Mouse (Mus musculus): ENCODE results near the gene Gm20479. TPM values are rescaled to one million over a fixed set of nuclear protein-coding genes. Genes with fewer than 3 reads are reported as not detected.
A peak's percentile ranks its signal among the peaks of the same experiment; 100 is the strongest.

The Gm20479 gene
- total RNA-seq, 2 experiments from 2014 or later, result 0.57 TPM; not detected in 1

DNA sequence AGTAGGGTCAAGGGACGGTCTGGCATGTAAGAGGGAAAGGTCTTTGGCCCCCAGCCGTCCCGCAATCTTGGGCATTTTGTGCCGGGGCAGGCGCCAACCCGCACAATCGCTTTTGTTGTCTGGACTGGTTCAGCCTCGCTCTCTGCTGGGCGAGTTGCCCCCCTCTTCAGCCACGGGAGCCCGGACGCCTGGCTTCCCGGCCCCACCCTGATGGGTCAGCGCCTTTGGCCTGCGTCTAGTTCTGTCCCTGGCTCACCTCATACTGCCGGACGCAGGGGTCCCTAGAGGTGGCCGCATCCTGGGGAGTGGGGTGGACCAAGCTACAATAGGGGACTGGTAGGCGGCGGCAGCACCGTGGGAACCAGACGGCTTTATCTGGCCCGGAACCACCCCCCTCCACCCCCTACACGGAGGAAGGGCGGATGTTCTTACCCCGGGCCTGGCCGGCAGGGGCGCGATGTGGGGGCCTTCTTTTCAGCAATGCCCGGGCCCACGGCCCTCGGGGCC, 22.8 kb downstream of the Gm20479 start:
- peak; percentile 63 for DNase-seq (ENCODE audit: low spot score)

- no peak for DNase-seq (ENCODE audit: low spot score)
These were observed 23.8 kb downstream of the Gm20479 start for GRCm38 (mm10) chr7:27333316-27333941.

DNA sequence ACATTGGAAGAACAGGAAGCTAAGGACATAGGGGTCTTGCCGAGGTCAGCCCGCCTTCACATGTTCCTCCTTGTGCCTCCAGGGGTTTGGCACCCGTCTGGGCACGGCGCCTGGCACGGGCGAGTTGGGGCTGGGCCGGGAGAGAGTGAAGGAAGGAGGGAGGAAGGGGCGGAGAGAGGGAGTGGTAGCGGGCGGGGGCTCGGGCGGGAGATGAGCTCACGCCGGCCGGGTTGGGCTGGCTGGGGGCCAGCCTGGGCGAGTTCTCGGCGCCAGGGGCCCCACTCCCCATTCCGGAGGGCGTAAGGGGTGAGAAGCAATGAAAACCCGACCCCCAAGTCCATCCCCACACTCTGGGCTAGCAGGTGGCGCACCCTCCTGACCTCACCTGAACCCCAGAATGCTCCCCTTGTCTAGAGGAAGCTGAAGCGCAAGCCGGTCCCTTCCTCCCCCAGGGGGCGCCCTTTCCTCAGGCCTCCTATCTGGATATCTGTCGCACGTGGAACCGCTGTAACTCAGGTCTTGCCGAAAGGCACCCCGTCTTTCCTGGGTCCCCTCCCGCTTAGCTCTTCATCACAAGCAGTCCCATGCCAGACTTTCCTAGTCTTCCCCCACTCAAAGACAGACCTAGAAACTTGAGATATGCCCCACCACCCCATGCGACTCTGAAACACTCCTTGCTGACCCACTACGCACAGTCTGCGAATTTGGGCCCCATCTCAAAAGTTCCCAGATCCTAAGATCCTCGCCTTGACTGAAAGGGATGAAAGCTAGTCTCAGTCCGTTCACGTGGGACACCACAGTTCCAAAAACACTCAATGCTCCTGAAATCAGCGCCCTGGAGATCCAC, 24.6 kb downstream of the Gm20479 start:
- DNase-seq (ENCODE audit: low spot score), result peak; percentile 91

GRCm38 (mm10) chr7:27331854-27332253, 25.4 kb downstream of the Gm20479 start:
- no peak for DNase-seq (ENCODE audit: low spot score)

- DNase-seq (ENCODE audit: low spot score), result peak; percentile 56
These were observed 25.7 kb downstream of the Gm20479 start for GRCm38 (mm10) chr7:27331541-27331851.

DNA sequence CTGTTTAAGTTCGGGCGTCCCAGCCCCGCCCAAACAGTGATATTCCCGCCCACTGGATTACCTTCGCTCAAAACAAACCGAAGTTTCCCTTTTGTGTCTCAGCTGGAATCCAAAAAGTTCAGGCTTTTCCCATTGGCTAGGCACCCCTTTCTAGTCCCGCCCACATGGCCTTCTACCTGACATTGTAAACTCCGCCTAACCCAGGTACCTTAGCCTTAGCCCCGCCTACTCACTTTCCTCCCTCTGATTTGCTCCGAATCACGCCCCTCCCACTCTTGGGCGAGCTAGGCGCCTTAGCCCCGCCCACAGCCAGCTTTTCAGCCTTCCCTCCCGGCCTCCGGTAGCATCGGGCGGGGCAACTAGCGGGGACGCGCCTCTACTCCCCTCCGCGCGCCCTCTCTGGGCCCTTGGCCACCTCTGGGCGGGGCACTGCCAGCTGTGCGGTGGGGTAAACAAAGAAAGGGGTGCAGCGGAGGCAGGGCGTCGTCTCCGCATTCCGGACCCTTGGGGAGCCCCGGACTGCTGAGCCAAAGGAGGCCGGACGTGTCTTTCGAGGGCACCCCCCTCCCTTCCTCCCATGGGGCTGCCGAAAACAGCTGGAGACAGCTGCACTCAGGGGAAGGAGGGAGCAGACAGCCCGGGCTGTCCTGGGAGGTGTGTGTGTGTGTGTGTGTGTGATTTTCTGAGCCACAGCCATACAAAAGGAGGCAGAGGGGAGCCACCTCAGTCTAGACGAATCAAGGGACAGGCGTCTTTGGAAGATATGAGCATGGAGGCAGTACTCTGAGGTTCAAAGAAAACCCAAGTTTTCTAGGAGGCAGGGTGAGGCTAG, 26.3 kb downstream of the Gm20479 start:
- peak; percentile 94 for DNase-seq (ENCODE audit: low spot score)

GRCm38 (mm10) chr7:27329981-27330380, 27.2 kb downstream of the Gm20479 start:
- no peak for DNase-seq (ENCODE audit: low spot score)

- peak; percentile 88 for DNase-seq (ENCODE audit: low spot score)
These were observed 27.8 kb downstream of the Gm20479 start for GRCm38 (mm10) chr7:27329326-27329947.

- peak; percentile 70 for DNase-seq (ENCODE audit: low spot score)
These were observed 28.6 kb downstream of the Gm20479 start for GRCm38 (mm10) chr7:27328648-27329047.

GRCm38 (mm10) chr7:27328161-27328560, 29.1 kb downstream of the Gm20479 start:
- DNase-seq (ENCODE audit: low spot score), result no peak

GRCm38 (mm10) chr7:27327500-27327899, 29.7 kb downstream of the Gm20479 start:
- no peak for DNase-seq (ENCODE audit: low spot score)

DNA sequence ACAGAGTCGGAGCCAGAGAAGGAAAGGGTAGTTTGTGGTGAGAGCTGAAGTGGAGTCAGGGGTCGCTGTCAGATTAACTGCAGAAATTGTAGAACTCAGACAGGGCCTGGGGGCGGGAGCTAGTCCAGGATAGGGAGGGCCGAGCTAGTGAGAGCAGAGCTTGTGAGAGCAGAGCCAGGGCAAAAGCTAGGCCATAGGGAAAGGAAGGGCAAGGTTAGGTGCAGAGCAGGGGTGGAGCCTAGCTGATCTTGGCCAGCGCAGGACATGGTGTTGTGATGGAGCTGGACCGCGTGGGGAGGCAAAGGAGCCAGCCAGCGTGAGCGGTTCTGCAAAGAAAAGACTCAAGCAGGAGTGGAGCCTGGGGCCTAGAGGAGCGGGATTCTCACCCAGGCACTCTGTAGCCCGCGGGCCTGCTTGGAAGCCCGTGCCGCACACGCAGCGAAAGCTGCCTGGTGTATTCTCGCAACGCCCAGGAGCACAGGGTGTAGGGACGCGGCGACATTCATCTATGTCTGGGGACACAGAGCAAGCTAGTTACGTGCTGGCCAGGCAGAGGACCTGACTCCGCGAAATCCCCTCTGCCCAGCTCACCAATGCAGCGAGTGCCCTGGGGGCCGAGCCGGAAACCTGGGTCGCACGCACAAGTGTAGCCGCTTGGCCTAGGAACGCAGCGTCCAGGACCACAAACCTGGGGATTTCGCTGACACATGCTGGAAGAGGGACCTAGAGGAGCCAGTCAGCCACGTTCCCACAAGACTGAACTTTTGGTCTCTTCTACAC, 30.9 kb downstream of the Gm20479 start:
- peak; percentile 59 for DNase-seq (ENCODE audit: low spot score)

DNA sequence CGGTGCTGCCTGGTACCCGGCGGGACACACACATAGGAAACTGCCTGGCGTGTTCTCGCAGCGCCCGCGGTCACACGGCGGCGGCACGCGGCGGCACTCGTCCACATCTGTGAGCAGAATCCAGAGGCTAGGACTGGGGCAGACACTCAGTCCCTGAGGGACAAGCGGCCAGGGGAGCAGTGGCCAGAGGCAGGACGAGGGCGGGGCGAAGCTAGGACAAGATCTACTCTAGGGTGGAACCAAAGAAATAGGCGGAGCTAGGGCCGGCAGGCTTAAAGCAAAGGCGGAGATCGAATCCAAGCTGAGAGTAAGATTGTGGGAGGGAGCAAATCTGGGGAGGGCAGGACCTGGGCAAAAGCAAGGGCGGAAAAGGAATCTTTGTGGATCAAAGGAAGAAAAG, 31.5 kb downstream of the Gm20479 start:
- peak; percentile 87 for DNase-seq (ENCODE audit: low spot score)

DNA sequence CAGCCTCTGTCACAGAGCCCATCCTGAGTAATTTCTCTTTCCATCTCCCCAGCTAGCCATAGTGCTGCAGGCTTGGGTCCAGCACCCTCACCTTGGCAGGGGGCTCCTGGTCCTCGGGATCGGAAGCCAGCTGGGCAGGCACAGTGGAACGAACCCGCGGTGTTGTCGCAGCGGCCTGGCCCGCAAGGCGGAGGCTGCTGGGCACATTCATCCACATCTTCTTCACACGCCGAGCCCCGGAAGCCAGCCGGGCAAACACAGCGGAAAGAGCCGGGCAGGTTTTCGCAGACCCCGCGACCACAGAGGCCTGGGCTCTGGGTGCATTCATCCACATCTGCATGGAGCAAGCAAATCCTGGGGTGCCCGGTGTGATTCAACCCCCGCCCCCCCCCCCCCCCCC, 32.3 kb downstream of the Gm20479 start:
- DNase-seq (ENCODE audit: low spot score), result no peak

DNA sequence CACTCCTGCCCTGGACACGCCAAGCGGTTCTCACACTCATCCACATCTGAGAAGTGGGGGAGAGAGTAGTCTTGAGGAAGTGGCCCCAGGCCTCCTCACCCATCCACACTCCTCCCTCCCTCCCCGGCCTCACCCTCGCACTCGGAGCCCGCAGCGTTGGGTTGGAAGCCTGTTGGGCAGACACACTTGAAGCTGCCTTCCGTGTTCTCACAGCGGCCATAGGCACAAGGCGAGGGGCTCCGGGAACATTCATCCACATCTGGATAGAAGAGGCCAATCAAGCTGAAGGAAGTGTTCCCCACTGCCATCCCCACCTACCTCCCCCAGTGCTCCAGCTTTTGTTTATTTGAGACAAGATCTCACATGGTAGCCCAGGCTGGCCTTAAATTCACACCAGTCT, 33.1 kb downstream of the Gm20479 start:
- no peak for DNase-seq (ENCODE audit: low spot score)

DNA sequence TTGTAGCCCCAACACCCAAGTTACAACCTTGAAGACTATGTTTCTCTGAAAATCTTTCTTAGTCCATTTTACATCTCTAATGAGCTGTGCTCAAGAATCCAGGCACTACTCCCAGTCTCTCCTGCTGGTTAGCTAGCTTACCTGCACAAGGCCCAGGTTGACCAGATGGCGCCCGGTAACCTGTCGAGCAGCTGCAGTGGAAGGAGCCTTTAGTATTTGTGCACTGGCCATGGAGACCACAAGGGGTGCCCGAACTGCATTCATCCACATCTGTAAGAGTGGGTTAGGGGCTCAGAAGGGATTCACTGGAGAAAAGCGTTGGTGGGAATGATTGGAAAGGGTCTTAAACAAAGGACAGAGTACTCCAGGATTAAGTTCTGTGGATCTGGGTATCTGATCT, 34.2 kb downstream of the Gm20479 start:
- no peak for DNase-seq (ENCODE audit: low spot score)

DNA sequence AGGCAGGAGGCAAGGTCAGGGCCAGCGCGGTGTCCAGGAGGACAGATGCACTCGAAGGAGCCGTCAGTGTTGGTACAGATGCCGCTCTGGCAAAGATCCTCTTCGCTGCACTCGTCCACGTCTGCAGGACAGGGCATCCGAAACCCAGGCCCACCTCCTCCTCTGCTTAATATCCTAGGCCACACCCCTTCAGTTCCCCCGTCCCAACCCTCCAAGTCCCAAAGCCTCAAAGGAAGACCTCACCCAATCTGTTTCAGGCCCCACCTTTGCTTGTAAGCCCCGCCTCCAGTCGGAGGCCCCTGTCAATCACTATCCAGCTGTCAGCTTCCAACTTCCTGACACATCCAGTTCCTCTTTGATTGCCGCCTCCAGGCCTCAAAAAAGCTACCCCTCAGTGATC, 34.9 kb downstream of the Gm20479 start:
- DNase-seq (ENCODE audit: low spot score), result no peak

DNA sequence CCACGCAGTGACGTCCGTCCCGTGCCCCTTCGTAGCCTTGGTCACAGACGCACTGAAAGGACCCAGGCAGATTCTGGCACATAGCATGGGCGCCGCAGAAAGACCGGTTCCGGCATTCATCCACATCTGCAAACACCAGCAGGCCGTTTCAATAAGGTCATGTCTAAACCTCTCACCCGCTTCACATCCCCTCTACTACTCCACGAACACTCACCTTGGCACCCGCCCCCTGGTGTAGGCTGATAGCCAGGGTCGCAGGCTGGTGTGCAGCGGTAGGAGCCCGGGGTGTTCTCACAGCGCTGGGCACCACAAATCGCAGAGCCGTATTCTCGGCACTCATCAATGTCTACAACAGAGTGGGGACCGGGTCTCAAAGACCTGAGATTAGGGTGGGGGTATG, 37.8 kb downstream of the Gm20479 start:
- no peak for DNase-seq (ENCODE audit: low spot score)

GRCm38 (mm10) chr7:27315958-27316357, 41.3 kb downstream of the Gm20479 start:
- DNase-seq (ENCODE audit: low spot score), result peak; percentile 91

DNA sequence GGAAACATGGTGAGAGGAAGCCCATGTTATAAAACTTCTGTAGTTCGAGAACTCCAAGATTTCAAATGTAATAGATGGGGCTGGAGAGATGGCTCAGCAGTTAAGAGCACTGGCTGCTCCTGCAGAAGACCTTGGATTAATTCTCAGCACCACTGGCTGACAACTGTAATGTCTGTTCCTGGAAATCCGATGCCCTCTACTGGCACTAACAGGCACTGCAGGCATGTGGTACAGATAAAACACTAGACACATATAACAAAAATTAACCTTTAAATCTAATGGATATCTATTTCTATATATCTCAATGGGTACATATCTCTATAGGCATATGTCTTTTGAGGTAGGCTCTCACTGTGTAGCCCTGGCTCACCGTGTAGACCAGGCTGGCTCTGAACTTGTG, 42.8 kb downstream of the Gm20479 start:
- DNase-seq (ENCODE audit: low spot score), result no peak

Measured in gastrocnemius, adult 18-20 months (tissue).